9 mouse cellular contexts compared by ENCODE assay signal in genomic region chr7:120098403-120098802, GRCm38 (mm10). TPM values are rescaled to one million over a fixed set of nuclear protein-coding genes. Genes with fewer than 3 reads are reported as not detected.
DNase-seq lines count a peak whose midpoint lies in the region; ATAC-seq and TF ChIP-seq lines count a peak whose summit lies in the region.
"Had no signal": no experiment of that assay in that cellular context is flagged by ENCODE, and none has a peak within 500 bp of the region (broad histone marks: within the 10 kb centered on the region; RNA-seq: fewer than 3 reads in every experiment).

No protein-coding gene starts in this region.

- DNase-seq in thymus, adult 2 months, result peak; percentile 32
- DNase-seq in thymus, adult 18-20 months, result no peak
- peak; percentile 55 for DNase-seq in c-Kit-positive CD71-positive TER-119-negative erythroid progenitor cells, embryonic 14.5 days (ENCODE audit: low read depth)
- peak; percentile 25 to 36 for DNase-seq in frontal cortex, postnatal 25 days (ENCODE audit: low spot score in 2 of 2)
- DNase-seq in kidney, postnatal 10 days, result peak; percentile 88
- peak; percentile 80 to 86 for DNase-seq in lung, adult 18-20 months
- DNase-seq in right cerebral cortex, postnatal 14 days, result peak; percentile 71

- ATAC-seq in inflammation-experienced regulatory T-cells, adult 6 months, result no peak

- TF ChIP-seq CTCF in thymus, adult 2 months (IDR thresholded peaks at IDR 0.05; ENCODE audit: borderline replicate concordance, control insufficient read depth, extremely low read depth, insufficient read depth, low read length, poor library complexity), result no peak

- TF ChIP-seq POLR2A in thymus, adult 2 months (IDR thresholded peaks at IDR 0.05; ENCODE audit: control insufficient read depth, extremely low read depth, insufficient read depth, low read length, poor library complexity), result no peak

- no peaks in the 10 kb centered on the region; the same call in 1 of the 2 replicates for H3K27me3 ChIP-seq in thymus, adult 2 months (ENCODE audit: control insufficient read depth, insufficient read depth, low read length)
- H3K27me3 ChIP-seq: heart, embryonic 13.5 days had no signal

- no peaks in the 10 kb centered on the region for H3K36me3 ChIP-seq in thymus, adult 2 months (ENCODE audit: control insufficient read depth, insufficient read depth, low read length)
- H3K36me3 ChIP-seq: heart, embryonic 13.5 days had no signal

- WGBS in thymus, adult 2 months, result 39% methylated on average over 9 of the region's 9 CpGs

- H3K27ac ChIP-seq in thymus, adult 2 months (ENCODE audit: control insufficient read depth, insufficient read depth, low read length), result no peak overlapping the region
- H3K27ac ChIP-seq: heart, embryonic 13.5 days had no signal

- peaks cover 9% of the 10 kb centered on the region; the same call in 1 of the 2 replicates for H3K4me1 ChIP-seq in thymus, adult 2 months (replicated peaks; ENCODE audit: control insufficient read depth, insufficient read depth, low read length)

- no peak overlapping the region for H3K4me3 ChIP-seq in thymus, adult 2 months (ENCODE audit: control insufficient read depth, insufficient read depth, low read length)
- H3K4me3 ChIP-seq: heart, embryonic 13.5 days had no signal

RNA-seq across cellular contexts. Expression of gene Dnah3, which starts 3.3 kb away (rescaled TPM):
- polyA plus RNA-seq in thymus, adult 2 months (2012; rRNA removed), result 0.23 and 0.30 TPM in 2 replicates
- polyA plus RNA-seq in inflammation-experienced regulatory T-cells, adult 6 months (2017; shearing (Covaris generic)), result under 1 TPM in 1 of 3 experiments, not detected in 2; 0.24 TPM
- polyA plus RNA-seq: heart, embryonic 13.5 days had no signal

RNA-seq across cellular contexts. Expression of gene Tmem159, which starts 3.8 kb away (rescaled TPM):
- polyA plus RNA-seq in thymus, adult 2 months (2012; rRNA removed), result 6.9 and 8.9 TPM in 2 replicates
- 10 to 100 TPM in 1 of 3 experiments, 1 to 10 TPM in 2; 6.7 to 17.8 (median 7.2) TPM for polyA plus RNA-seq in inflammation-experienced regulatory T-cells, adult 6 months (2017; shearing (Covaris generic))

RNA-seq across cellular contexts. Expression of gene Zp2, which starts 46.7 kb away (rescaled TPM):
- 1.1 TPM in 2 replicates for polyA plus RNA-seq in thymus, adult 2 months (2012; rRNA removed)
- polyA plus RNA-seq in inflammation-experienced regulatory T-cells, adult 6 months (2017; shearing (Covaris generic)), result not detected

Comparison
In these comparisons a context has a peak if more than half of its experiments do, and no peak if none do; other contexts are left out.
1. DNase-seq: peak in thymus, adult 2 months (single experiment), c-Kit-positive CD71-positive TER-119-negative erythroid progenitor cells, embryonic 14.5 days (single experiment), frontal cortex, postnatal 25 days (2 of 2), kidney, postnatal 10 days (single experiment), lung, adult 18-20 months (2 of 2) and right cerebral cortex, postnatal 14 days (single experiment); none in thymus, adult 18-20 months (0 of 2).